Comparison of ENCODE assay signal across 22 mouse cellular contexts in the genomic region with DNA sequence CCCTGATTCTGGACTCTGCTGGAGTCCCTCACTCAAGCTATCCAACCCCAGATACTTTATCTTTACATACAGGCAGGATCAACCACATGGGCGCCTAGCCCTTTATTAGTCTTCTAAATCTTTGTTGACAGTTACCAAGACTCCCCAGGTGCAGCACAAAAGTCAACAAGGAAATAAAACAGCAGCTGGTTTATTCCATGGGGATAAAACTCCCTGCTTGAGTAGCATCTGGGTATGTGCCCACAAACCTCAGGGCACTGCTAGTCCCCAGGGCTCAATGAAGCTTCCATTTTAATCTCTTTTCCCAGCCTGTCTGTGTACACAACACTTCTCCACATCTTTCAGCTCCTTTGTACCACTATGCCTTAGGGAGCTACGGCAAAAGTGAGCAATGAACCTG.
A peak's percentile ranks its signal among the peaks of the same experiment; 100 is the strongest.
DNase-seq lines count a peak whose midpoint lies in the region; ATAC-seq and TF ChIP-seq lines count a peak whose summit lies in the region.
"Had no signal": no experiment of that assay in that cellular context is flagged by ENCODE, and none has a peak within 500 bp of the region (broad histone marks: within the 10 kb centered on the region; RNA-seq: fewer than 3 reads in every experiment).

No protein-coding gene starts in this region.

- no peaks in the 10 kb centered on the region for H3K36me3 ChIP-seq in neural tube, embryonic 13.5 days
- H3K36me3 ChIP-seq in neural tube, embryonic 15.5 days, result no peaks in the 10 kb centered on the region
- no peaks in the 10 kb centered on the region for H3K36me3 ChIP-seq in stomach, postnatal 0 days (ENCODE audit: control insufficient read depth, insufficient read depth, low read length)
- H3K36me3 ChIP-seq: forebrain, embryonic 12.5 days; liver, embryonic 15.5 days had no signal

- H3K9ac ChIP-seq in neural tube, embryonic 13.5 days, result no peak overlapping the region
- H3K9ac ChIP-seq in neural tube, embryonic 15.5 days (replicated peaks), result no peak overlapping the region
- no peak overlapping the region for H3K9ac ChIP-seq in stomach, postnatal 0 days (ENCODE audit: low read length)
- H3K9ac ChIP-seq: forebrain, embryonic 12.5 days; liver, embryonic 15.5 days had no signal

- H3K27me3 ChIP-seq in neural tube, embryonic 13.5 days, result no peaks in the 10 kb centered on the region
- no peaks in the 10 kb centered on the region for H3K27me3 ChIP-seq in neural tube, embryonic 15.5 days (replicated peaks)
- no peaks in the 10 kb centered on the region for H3K27me3 ChIP-seq in stomach, postnatal 0 days (ENCODE audit: control insufficient read depth, insufficient read depth, low read length)
- H3K27me3 ChIP-seq: forebrain, embryonic 12.5 days; liver, embryonic 15.5 days had no signal

- peak; percentile 13 for DNase-seq in adrenal gland, postnatal 10 days
- no peak for DNase-seq in adrenal gland, adult (ENCODE audit: inconsistent age in 2 of 2, low spot score in 1 of 2)
- DNase-seq in large intestine, adult 2 months (ENCODE audit: low read depth, low spot score), result peak; percentile 33
- DNase-seq in stomach, postnatal 0 days (ENCODE audit: low spot score), result peak; percentile 32
- no peak for DNase-seq in layer of hippocampus, adult 18-20 months (ENCODE audit: low spot score in 2 of 2)
- DNase-seq in cerebellum, adult 18-20 months, result no peak
- DNase-seq: adrenal gland, adult 2 months; cerebellum, adult 11 months; cerebellum, postnatal 14 days; kidney, adult 8-10 months; kidney, postnatal 4 days; layer of hippocampus, postnatal 36 days; midbrain, embryonic 14.5 days; right cerebral cortex, adult 18-20 months; thymus, adult 2 months had no signal

- H3K9me3 ChIP-seq in neural tube, embryonic 13.5 days, result no peaks in the 10 kb centered on the region
- no peaks in the 10 kb centered on the region for H3K9me3 ChIP-seq in neural tube, embryonic 15.5 days (replicated peaks)
- no peaks in the 10 kb centered on the region for H3K9me3 ChIP-seq in stomach, postnatal 0 days (ENCODE audit: control insufficient read depth, low read length)
- H3K9me3 ChIP-seq: forebrain, embryonic 12.5 days; liver, embryonic 15.5 days had no signal

- H3K4me2 ChIP-seq in neural tube, embryonic 13.5 days, result no peak overlapping the region
- no peak overlapping the region for H3K4me2 ChIP-seq in neural tube, embryonic 15.5 days
- no peak overlapping the region for H3K4me2 ChIP-seq in stomach, postnatal 0 days (replicated peaks; ENCODE audit: low read depth)
- H3K4me2 ChIP-seq: forebrain, embryonic 12.5 days; liver, embryonic 15.5 days had no signal

- no peak overlapping the region for H3K4me3 ChIP-seq in neural tube, embryonic 13.5 days
- no peak overlapping the region for H3K4me3 ChIP-seq in neural tube, embryonic 15.5 days (replicated peaks)
- H3K4me3 ChIP-seq in stomach, postnatal 0 days (ENCODE audit: low read depth, low read length), result no peak overlapping the region
- H3K4me3 ChIP-seq: forebrain, embryonic 12.5 days; liver, embryonic 15.5 days had no signal

- WGBS in neural tube, embryonic 13.5 days, result 23% methylated on average over 2 of the region's 2 CpGs
- 26% methylated on average over 2 of the region's 2 CpGs for WGBS in neural tube, embryonic 15.5 days
- WGBS in large intestine, adult 2 months, result 13% methylated on average over 2 of the region's 2 CpGs
- 37% methylated on average over 2 of the region's 2 CpGs for WGBS in stomach, postnatal 0 days

- no peak overlapping the region for H3K27ac ChIP-seq in neural tube, embryonic 13.5 days (replicated peaks)
- H3K27ac ChIP-seq in neural tube, embryonic 15.5 days (replicated peaks), result no peak overlapping the region
- H3K27ac ChIP-seq in stomach, postnatal 0 days (replicated peaks), result peak overlapping the region; percentile 76
- H3K27ac ChIP-seq: forebrain, embryonic 12.5 days; liver, embryonic 15.5 days had no signal

- H3K4me1 ChIP-seq in neural tube, embryonic 13.5 days (replicated peaks), result peaks cover 5% of the 10 kb centered on the region
- no peaks in the 10 kb centered on the region for H3K4me1 ChIP-seq in neural tube, embryonic 15.5 days
- no peaks in the 10 kb centered on the region for H3K4me1 ChIP-seq in stomach, postnatal 0 days (replicated peaks; ENCODE audit: control insufficient read depth, insufficient read depth)
- H3K4me1 ChIP-seq: forebrain, embryonic 12.5 days; liver, embryonic 15.5 days had no signal

- ATAC-seq in neural tube, embryonic 13.5 days (ENCODE audit: low read depth), result 0 out of 2 replicates have a peak, but pooled peaks have one; percentile 40
- no peak; the same call in 1 of the 2 replicates for ATAC-seq in neural tube, embryonic 15.5 days (ENCODE audit: low FRiP score)
- peak; percentile 85 for ATAC-seq in stomach, postnatal 0 days (ENCODE audit: low FRiP score, low TSS enrichment)
- ATAC-seq: CD4-positive, CD25-positive, alpha-beta regulatory T cell, adult 4 months; hindbrain, embryonic 16.5 days; lung, postnatal 0 days had no signal

- no peak for TF ChIP-seq CTCF in stomach, postnatal 0 days (IDR thresholded peaks at IDR 0.05; ENCODE audit: low read depth)

- no peak for TF ChIP-seq EP300 in stomach, postnatal 0 days (optimal IDR thresholded peaks at IDR 0.05)

Comparison
In these comparisons a context has a peak if more than half of its experiments do, and no peak if none do; other contexts are left out.
1. DNase-seq: peak in adrenal gland, postnatal 10 days (single experiment), large intestine, adult 2 months (single experiment) and stomach, postnatal 0 days (single experiment); none in adrenal gland, adult (0 of 2), layer of hippocampus, adult 18-20 months (0 of 2) and cerebellum, adult 18-20 months (0 of 2).